Mouse (Mus musculus) embryonic fibroblast, embryonic 13.5 days (primary cell): ENCODE measurements around the gene Hddc3.

Experiments
- CTCF ChIP-seq: IDR thresholded peaks from 2 replicates; pipeline ENCODE4 v1.5.1; 2011; ENCODE audit warnings: mild to moderate bottlenecking, control low read depth, low read length, moderate library complexity, borderline replicate concordance; ENCODE audit not compliant: insufficient read depth
- POLR2A ChIP-seq: IDR thresholded peaks from 2 replicates; pipeline ENCODE4 v1.6.1; 2011; ENCODE audit warnings: low read depth, mild to moderate bottlenecking, control low read depth, low read length, moderate library complexity

GRCm38 (mm10) chr7:80368009-80368408, 25.1 kb downstream of the Hddc3 start:
- TF ChIP-seq CTCF (no peak), POLR2A (no peak)
